Mouse (Mus musculus) MEL (cell line): ENCODE measurements around the gene Babam2.

Experiments
- CTCF ChIP-seq, 3 experiments: IDR thresholded peaks in 2 of 3; conservative IDR thresholded peaks in 1 of 3; 2 replicates each; pipeline ENCODE4 v1.5.1; 2011 to 2012; ENCODE audit warnings: low read length in 3 of 3, low read depth in 2 of 3, mild to moderate bottlenecking in 2 of 3, improper control_type of control experiment in 1 of 3, inconsistent platforms in 1 of 3, mixed read lengths in 1 of 3, moderate library complexity in 1 of 3; ENCODE audit not compliant: control insufficient read depth in 1 of 3, insufficient read depth in 1 of 3, poor library complexity in 1 of 3, severe bottlenecking in 1 of 3
- GABPA ChIP-seq: IDR thresholded peaks from 2 replicates; pipeline ENCODE4 v1.6.1; 2012; ENCODE audit warnings: low read depth, mild to moderate bottlenecking, inconsistent platforms, low read length, improper control_type of control experiment, moderate library complexity
- POLR2A ChIP-seq, 2 experiments: IDR thresholded peaks; 2 replicates each; pipeline ENCODE4 v1.6.1; 2011 to 2012; ENCODE audit warnings: low read length in 2 of 2, mild to moderate bottlenecking in 2 of 2, control low read depth in 1 of 2, improper control_type of control experiment in 1 of 2, low read depth in 1 of 2, moderate library complexity in 1 of 2; ENCODE audit not compliant: control insufficient read depth in 1 of 2, insufficient read depth in 1 of 2, poor library complexity in 1 of 2
- POLR2AphosphoS2 ChIP-seq: IDR thresholded peaks from 2 replicates; pipeline ENCODE4 v1.6.1; 2011; ENCODE audit warnings: low read length, improper control_type of control experiment
- POLR2AphosphoS5 ChIP-seq: IDR thresholded peaks from 2 replicates; pipeline ENCODE4 v1.6.1; 2012; ENCODE audit warnings: low read depth, borderline replicate concordance, mild to moderate bottlenecking, inconsistent platforms, low read length, moderate library complexity, mixed read lengths
- RAD21 ChIP-seq: IDR thresholded peaks from 2 replicates; pipeline ENCODE4 v1.6.1; 2011; ENCODE audit warnings: mild to moderate bottlenecking, low read depth, low read length, improper control_type of control experiment
- TCF12 ChIP-seq: IDR thresholded peaks from 2 replicates; pipeline ENCODE4 v1.6.1; 2014; ENCODE audit warnings: low read depth, mild to moderate bottlenecking, inconsistent platforms, low read length, improper control_type of control experiment, moderate library complexity

DNA sequence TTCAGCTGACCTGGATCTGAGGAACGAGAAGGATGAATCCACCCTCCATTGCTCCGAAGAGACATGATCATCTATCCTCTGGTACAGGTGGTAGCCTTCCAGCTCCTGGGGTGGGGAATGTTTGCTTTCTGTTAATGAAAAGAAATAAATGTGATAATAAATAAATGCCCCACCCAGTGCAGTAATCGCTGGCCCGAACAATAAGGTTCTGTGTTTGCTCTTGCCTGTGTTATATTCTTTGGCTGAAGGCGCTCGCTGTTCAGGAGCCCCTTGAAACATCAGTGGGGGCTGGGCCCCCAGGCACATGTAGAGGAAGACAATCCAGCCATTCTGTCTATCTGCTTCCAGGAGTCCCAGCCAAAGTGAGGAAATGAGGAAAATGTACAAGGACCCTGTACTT is 427.5 kb downstream of the Babam2 start:
- TF ChIP-seq POLR2A (IDR thresholded peaks at IDR 0.05; ENCODE audit: control insufficient read depth in 1 of 2, insufficient read depth in 1 of 2, low read depth in 1 of 2, low read length in 2 of 2, poor library complexity in 1 of 2) (no peak), RAD21 (no peak), TCF12 (no peak), POLR2AphosphoS2 (no peak), POLR2AphosphoS5 (no peak), CTCF (IDR thresholded peaks at IDR 0.05 in 2 of 3, conservative IDR thresholded peaks at IDR 0.05 in 1 of 3; ENCODE audit: control insufficient read depth in 1 of 3, insufficient read depth in 1 of 3, low read depth in 2 of 3, low read length in 3 of 3, poor library complexity in 1 of 3, severe bottlenecking in 1 of 3) (no peak), GABPA (no peak)
